Mouse (Mus musculus): Measurements from ENCODE around the gene Tmem101. TPM values are rescaled to one million over a fixed set of nuclear protein-coding genes. Genes with fewer than 3 reads are reported as not detected.

Gene Tmem101
- total RNA-seq, 2 experiments from 2014 or later = 14.3 to 17.5 TPM

Other genes starting within 250 kb of the Tmem101 start
- gene Sost, start 189.4 kb downstream of the Tmem101 start, total RNA-seq (2021) = 1 to 10 TPM; 1.5 to 1.6 TPM
- gene Cfap97d1, start 172.1 kb downstream of the Tmem101 start, total RNA-seq (2021) = not detected
- 100 to 1,000 TPM; 115 to 122 TPM for gene Dusp3, start 169.4 kb downstream of the Tmem101 start, total RNA-seq (2021)
- 1 to 10 TPM; 1.9 to 2.1 TPM for gene Mpp3, start 127.9 kb downstream of the Tmem101 start, total RNA-seq (2021)
- 10 to 100 TPM; 50.1 to 62.2 TPM for gene Cd300lg, start 114.9 kb downstream of the Tmem101 start, total RNA-seq (2021)
- 1 to 10 TPM; 2.3 to 2.7 TPM for gene Mpp2, start 67.9 kb downstream of the Tmem101 start, total RNA-seq (2021)
- gene Ppy, start 55.1 kb downstream of the Tmem101 start, total RNA-seq (2021) = not detected
- not detected for gene Pyy, start 48.6 kb downstream of the Tmem101 start, total RNA-seq (2021)
- not detected for gene Nags, start 10.9 kb downstream of the Tmem101 start, total RNA-seq (2021)
- gene Lsm12, start 28.9 kb upstream of the Tmem101 start, total RNA-seq (2021) = 10 to 100 TPM; 46.6 to 51.5 TPM
- 10 to 100 TPM; 40.3 to 41.8 TPM for gene G6pc3, start 33.2 kb upstream of the Tmem101 start, total RNA-seq (2021)
- 100 to 1,000 TPM; 129 to 136 TPM for gene Hdac5, start 73.8 kb upstream of the Tmem101 start, total RNA-seq (2021)
- gene BC030867, start 92.5 kb upstream of the Tmem101 start, total RNA-seq (2021) = under 1 TPM; 0.10 to 0.39 TPM
- under 1 TPM; 0.61 to 0.68 TPM for gene Asb16, start 112.3 kb upstream of the Tmem101 start, total RNA-seq (2021)
- 10 to 100 TPM; 20.7 to 23.3 TPM for gene Tmub2, start 128.5 kb upstream of the Tmem101 start, total RNA-seq (2021)
- 10 to 100 TPM; 21.1 to 21.7 TPM for gene Atxn7l3, start 140.2 kb upstream of the Tmem101 start, total RNA-seq (2021)
- gene Ubtf, start 163.3 kb upstream of the Tmem101 start, total RNA-seq (2021) = 10 to 100 TPM; 56.7 to 57.3 TPM
- gene Slc4a1, start 209.8 kb upstream of the Tmem101 start, total RNA-seq (2021) = 1 to 10 TPM; 5.3 to 9.5 TPM
- gene Rundc3a, start 237.0 kb upstream of the Tmem101 start, total RNA-seq (2021) = not detected